Mouse (Mus musculus) heart, adult 2 months (tissue): ENCODE data around the gene Ngdn.

Experiments
- CTCF ChIP-seq: fragments of 200-600 bp; IDR thresholded peaks from 2 replicates; pipeline ENCODE4 v1.8.1; 2022; ENCODE audit warnings: antibody characterized with exemption, mild to moderate bottlenecking, moderate library complexity
- EP300 ChIP-seq: fragments of 200-500 bp; IDR thresholded peaks from 2 replicates; pipeline ENCODE4 v1.6.1; 2011; ENCODE audit warnings: low read depth, low read length, control low read depth; ENCODE audit not compliant: insufficient read depth
- POLR2A ChIP-seq: fragments of 200-500 bp; IDR thresholded peaks from 2 replicates; pipeline ENCODE4 v1.6.1; 2011; ENCODE audit warnings: mild to moderate bottlenecking, low read depth, low read length, control low read depth; ENCODE audit not compliant: insufficient read depth

DNA sequence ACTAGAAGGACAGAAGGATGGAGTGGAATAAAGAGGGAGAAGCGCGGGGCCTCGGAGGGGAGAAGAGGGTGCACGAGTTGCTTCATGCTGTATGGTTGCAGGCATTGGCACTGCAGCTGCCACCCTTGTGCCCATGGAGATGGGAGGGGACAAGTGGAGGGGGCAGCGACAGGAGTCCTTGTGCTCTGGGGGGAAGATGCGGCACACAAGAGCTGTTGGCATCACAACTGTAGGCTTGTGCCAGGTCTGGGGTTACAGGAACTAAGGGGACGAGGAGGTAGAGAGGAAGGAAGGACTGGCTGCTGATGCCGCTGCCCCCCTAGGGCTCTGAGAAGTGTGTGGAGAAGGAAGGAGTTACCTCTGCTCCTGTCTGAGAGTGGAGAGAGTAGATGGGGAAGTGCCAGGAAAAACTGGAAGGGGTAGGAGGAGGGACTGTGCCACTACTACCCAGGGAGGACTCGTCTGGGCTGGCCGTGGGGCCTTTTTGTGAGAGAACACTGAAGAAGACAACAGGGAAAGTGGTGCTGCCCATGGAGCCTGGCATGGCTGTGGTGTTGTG, 39.0 kb downstream of the Ngdn start:
- no peak for TF ChIP-seq CTCF
- TF ChIP-seq POLR2A, result no peak
- no peak for TF ChIP-seq EP300
